Mouse (Mus musculus) olfactory bulb, adult 2 months (tissue): ENCODE measurements around the gene Hoxb5.

Experiments
- CTCF ChIP-seq: fragments of 200-500 bp; IDR thresholded peaks from 2 replicates; pipeline ENCODE4 v1.5.1; 2012; ENCODE audit warnings: low read depth, mild to moderate bottlenecking, low read length, moderate library complexity; ENCODE audit not compliant: insufficient read depth
- POLR2A ChIP-seq: fragments of 200-500 bp; IDR thresholded peaks from 2 replicates; pipeline ENCODE4 v1.6.1; 2012; ENCODE audit warnings: mild to moderate bottlenecking, low read depth, low read length, moderate library complexity; ENCODE audit not compliant: insufficient read depth

- TF ChIP-seq CTCF (no peak), POLR2A (no peak)
Observed at GRCm38 (mm10) chr11:96285771-96286738, 17.1 kb upstream of the Hoxb5 start, which contains the start of gene Hoxb7.
